Mouse (Mus musculus) hindbrain, embryonic 13.5 days (tissue): ENCODE measurements around the gene Oscp1. TPM values are rescaled to one million over a fixed set of nuclear protein-coding genes. Genes with fewer than 3 reads are reported as not detected.

Experiments
- ATAC-seq: fragments of 200-750 bp; cut with Nextera tagmentation; 2 replicates; pipeline ENCODE4 v1.8.0; 2017; ENCODE audit warnings: moderate TSS enrichment; ENCODE audit not compliant: low FRiP score
- H3K27ac ChIP-seq: fragments of 300-500 bp; sonication (generic); 2 replicates; pipeline ENCODE4 v1.5.1; 2015; ENCODE audit warnings: inconsistent platforms, mild to moderate bottlenecking, moderate library complexity
- H3K27me3 ChIP-seq: fragments of 300-500 bp; sonication (generic); 2 replicates; pipeline ENCODE4 v1.6.1; 2015; ENCODE audit warnings: mild to moderate bottlenecking, inconsistent platforms
- H3K36me3 ChIP-seq: fragments of 300-500 bp; sonication (generic); 2 replicates; pipeline ENCODE4 v1.6.1; 2015; ENCODE audit warnings: mild to moderate bottlenecking, inconsistent platforms
- H3K4me1 ChIP-seq: fragments of 300-500 bp; sonication (generic); replicated peaks from 2 replicates; pipeline ENCODE4 v1.6.1; 2015; ENCODE audit warnings: inconsistent platforms
- H3K4me2 ChIP-seq: fragments of 300-500 bp; sonication (generic); 2 replicates; pipeline ENCODE4 v1.6.1; 2015; ENCODE audit warnings: inconsistent platforms, mild to moderate bottlenecking, moderate library complexity
- H3K4me3 ChIP-seq: fragments of 300-500 bp; sonication (generic); 2 replicates; pipeline ENCODE4 v1.5.1; 2015; ENCODE audit warnings: mild to moderate bottlenecking, inconsistent platforms
- H3K9ac ChIP-seq: fragments of 300-500 bp; sonication (generic); 2 replicates; pipeline ENCODE4 v1.6.1; 2015; ENCODE audit warnings: mild to moderate bottlenecking, inconsistent platforms
- H3K9me3 ChIP-seq: fragments of 300-500 bp; sonication (generic); 2 replicates; pipeline ENCODE4 v1.6.1; 2016; ENCODE audit warnings: inconsistent platforms
- WGBS: fragments of 180-500 bp; shearing (Covaris S2); methylation state at CpG from one replicate; pipeline ENCODE4 v1.1.7; 2015; 5-methylcytosine and 5-hydroxymethylcytosine counted together
- polyA plus RNA-seq: library from polyadenylated mRNA; unstranded; fragments of >200 nt; fragmentation: Nextera tagmentation; extraction: Ambion mirVana; gene quantifications from 2 replicates; pipeline ENCODE4 v1.2.1, GENCODE M21; 2015

Gene Oscp1
- polyA plus RNA-seq, 1 experiment from 2014 or later, result 33.1 TPM

DNA sequence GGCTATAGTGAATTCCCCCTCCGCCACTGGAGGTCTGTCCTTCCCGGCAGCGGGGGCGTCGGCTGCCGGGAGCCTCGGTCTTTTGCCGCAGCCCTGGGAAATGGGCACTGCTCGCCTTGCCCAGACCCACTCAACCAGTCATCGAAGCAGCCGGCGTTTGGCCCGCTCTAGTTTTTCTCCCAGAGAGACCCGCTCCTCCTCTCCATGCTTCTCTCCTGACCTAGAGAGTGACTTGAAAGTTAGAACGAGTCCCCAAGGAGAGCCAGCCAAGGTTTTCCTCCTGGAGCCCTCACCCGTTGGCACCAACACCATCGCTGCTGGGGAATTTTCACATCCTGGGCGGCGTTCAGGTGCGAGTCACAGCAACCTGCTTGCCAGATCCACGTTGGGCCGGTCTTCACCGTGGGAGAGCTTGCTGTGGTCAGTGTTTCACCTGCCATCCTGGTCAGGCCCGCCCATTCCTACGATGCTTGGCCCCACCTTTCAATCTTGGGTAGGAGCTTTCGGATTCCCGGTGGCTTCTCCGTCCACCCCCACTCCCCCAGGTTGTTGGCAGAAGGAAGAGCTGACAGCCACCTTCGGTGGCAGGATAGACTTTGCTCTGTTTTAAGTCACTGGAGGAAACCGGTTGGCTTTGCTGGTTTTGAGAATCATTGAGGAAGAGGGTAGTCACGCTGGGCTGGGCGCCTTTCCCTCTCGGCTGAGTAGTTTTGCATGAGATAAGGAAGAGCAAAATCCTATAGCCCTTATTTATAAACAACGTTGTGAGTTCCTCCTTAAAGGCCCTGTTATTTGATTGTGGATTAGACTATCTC lies 46.1 kb downstream of the Oscp1 start:
- ATAC-seq, result peak; percentile 38
- no peaks in the 10 kb centered on the region for H3K9me3 ChIP-seq
- WGBS, result 2% methylated on average over 34 of the region's 34 CpGs
- H3K27ac ChIP-seq, result peak overlapping the region; percentile 80; the same call in 1 of the 2 replicates
- peaks cover 73% of the 10 kb centered on the region for H3K4me1 ChIP-seq
- H3K36me3 ChIP-seq, result no peaks in the 10 kb centered on the region
- peak overlapping the region; percentile 92 for H3K4me3 ChIP-seq
- H3K4me2 ChIP-seq, result peak overlapping the region; percentile 99
- H3K27me3 ChIP-seq, result no peaks in the 10 kb centered on the region
- H3K9ac ChIP-seq, result peak overlapping the region; percentile 95

DNA sequence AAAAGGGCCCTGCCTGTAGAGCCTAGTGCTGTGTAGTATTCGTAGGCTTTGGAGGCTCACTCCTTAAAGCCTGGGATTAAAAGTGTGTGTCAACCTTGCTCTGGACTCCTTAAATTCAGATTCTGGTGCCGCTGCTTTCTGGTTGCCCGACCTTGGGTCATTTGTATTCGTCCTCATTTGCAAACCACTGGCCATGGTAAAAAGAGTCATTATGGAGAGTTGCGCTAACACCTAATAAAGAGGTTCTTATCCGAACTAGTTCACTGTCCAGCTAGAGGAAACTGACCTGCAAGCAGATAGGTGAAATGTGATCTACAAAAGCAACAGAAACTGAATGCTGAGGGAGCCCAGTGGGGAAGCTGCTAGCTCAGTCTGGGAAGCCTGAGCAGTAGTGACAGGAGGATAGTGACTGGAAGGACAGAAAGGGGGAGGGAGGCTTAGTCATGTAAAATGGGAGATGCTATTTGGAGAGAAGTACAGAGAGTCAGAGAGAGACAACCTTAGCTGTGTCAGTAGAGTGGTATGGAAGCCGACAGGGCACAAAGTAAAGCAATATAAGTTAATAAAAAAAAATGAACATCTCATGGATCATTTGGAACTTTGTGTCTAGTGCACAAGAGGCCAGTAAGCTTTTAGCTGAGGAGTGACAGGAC lies 46.9 kb downstream of the Oscp1 start:
- peaks cover 79% of the 10 kb centered on the region for H3K4me1 ChIP-seq

DNA sequence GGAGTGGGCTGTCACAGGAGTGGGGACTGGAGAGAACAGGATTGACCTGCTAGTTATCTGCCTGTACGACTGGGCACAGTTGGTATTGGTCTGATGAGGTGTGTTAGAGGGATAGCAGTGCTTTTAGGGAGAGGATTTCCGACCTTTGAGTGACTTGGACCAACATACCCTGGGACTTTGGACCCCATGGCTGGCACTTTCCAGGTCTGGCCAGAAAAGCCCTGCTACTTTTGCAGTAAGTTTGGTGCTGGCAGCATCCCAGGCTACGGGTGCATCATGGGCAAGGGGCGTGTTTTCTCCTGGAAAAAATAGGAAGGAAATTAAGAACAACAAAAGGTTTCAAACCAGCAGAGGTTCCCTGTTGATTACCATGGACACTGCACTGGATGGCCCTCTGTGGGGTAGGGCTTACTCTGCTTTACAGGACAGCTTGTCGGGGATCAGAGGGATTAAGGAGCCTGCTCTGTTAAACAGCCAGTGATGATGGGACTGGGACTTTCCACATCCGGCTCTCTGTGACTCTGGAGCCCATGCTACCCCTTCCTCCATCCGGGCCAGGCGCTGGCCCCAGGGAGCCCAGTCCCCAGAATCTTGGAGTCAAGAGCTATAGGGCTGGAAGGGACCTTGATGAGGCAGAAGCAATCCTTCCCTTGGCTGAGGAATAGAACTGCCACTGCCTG lies 49.8 kb downstream of the Oscp1 start:
- 0 out of 2 replicates have a peak overlapping the region, but pooled peaks have one; percentile 30 for H3K27ac ChIP-seq
- WGBS, result 56% methylated on average over 8 of the region's 8 CpGs
- H3K4me3 ChIP-seq, result no peak overlapping the region
- no peak overlapping the region for H3K4me2 ChIP-seq
- ATAC-seq, result no peak
- peaks cover 79% of the 10 kb centered on the region for H3K4me1 ChIP-seq
- H3K27me3 ChIP-seq, result no peaks in the 10 kb centered on the region
- H3K9me3 ChIP-seq, result no peaks in the 10 kb centered on the region
- H3K36me3 ChIP-seq, result no peaks in the 10 kb centered on the region
- peak overlapping the region; percentile 43; the same call in 1 of the 2 replicates for H3K9ac ChIP-seq

More for the DNA sequence above, 46.9 kb downstream of the Oscp1 start:
- H3K9ac ChIP-seq, result peak overlapping the region; percentile 95
- H3K27me3 ChIP-seq, result no peaks in the 10 kb centered on the region
- H3K27ac ChIP-seq, result no peak overlapping the region
- H3K36me3 ChIP-seq, result no peaks in the 10 kb centered on the region
- H3K4me2 ChIP-seq, result peak overlapping the region; percentile 99
- H3K4me3 ChIP-seq, result peak overlapping the region; percentile 92
- WGBS, result 47% methylated on average over 7 of the region's 7 CpGs
- H3K9me3 ChIP-seq, result no peaks in the 10 kb centered on the region
- ATAC-seq, result no peak

DNA sequence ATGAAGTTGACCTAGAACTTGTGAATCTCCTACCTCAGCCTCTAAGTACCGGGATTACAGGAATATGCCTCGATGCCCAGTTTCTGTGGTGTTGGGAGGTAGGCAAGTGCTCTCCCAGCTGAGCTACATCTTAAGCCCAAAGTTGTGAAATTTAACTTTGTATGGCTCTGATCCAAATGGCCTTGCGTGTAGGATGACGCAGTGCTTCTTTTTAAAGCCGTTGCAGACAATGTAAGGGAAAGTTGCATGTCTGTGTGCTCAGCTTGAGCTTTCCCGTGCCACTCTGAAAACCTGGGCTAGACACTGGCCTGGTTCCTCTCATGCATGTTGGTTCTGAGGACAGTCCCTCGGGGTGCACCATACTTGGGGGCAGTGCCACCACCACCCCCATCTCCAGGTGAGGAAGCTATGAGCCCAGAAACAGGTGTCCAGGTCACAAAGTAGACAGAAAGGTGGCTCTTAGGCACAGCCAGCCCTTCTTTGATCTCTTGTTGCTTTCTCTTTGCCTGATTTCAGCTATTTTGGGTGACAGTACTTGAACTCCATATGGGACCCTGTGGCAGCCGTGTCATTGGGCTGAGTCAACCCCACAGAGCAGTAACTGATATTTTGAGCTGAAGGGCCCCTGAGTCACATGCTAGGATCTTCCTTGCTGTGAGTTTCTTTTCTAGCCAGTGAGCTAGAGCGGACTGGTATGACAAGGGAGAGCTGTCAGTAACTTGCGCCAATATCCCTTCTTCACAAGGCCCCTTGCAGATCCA lies 51.4 kb downstream of the Oscp1 start:
- no peaks in the 10 kb centered on the region for H3K36me3 ChIP-seq
- peaks cover 79% of the 10 kb centered on the region for H3K4me1 ChIP-seq
- peak overlapping the region; percentile 65 for H3K9ac ChIP-seq
- ATAC-seq, result no peak
- no peaks in the 10 kb centered on the region for H3K9me3 ChIP-seq
- peak overlapping the region; percentile 37; the same call in 1 of the 2 replicates for H3K4me2 ChIP-seq
- no peak overlapping the region for H3K4me3 ChIP-seq
- no peaks in the 10 kb centered on the region for H3K27me3 ChIP-seq
- H3K27ac ChIP-seq, result peak overlapping the region; percentile 85
- WGBS, result 76% methylated on average over 10 of the region's 10 CpGs

DNA sequence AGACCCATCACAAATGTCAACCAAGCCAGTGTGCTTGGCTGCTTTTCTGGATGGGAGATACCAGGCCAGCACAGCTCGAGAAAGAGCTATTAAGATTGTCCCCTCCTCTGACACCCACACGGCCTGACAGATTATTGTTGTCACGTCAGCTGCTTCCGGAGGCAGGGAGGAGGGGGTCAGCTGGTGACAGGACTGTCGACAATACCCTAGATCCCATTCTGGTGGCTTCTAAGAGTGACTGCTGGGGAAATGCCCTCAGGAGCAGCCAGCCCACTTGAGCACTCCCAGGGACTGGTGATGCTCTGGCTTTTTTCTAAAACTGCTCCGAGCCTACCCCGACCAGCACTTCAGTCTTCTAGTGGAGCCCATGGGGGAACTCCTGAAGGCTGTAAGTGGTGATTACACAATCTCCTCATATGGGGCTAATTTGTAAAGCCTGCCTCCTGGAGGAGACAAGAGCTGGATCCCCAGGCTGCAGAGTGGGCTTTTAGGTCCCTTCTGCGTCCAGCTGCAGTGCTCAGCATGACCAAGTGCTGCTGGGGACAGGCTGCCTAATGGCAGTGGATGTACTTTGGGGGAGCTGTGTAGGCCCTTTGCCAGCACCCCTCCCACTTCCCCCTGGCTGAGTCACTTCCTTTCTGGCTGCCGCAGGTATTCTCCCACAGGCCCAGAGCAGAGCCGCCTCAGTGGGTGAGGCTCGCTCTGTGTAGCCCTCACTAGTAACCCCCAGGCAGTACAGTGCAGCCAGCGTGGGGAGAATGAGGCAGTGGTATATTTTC lies 52.2 kb downstream of the Oscp1 start:
- whole genome bisulfite sequencing, result 5% methylated on average over 12 of the region's 12 CpGs
- no peak overlapping the region for H3K4me3 ChIP-seq
- no peaks in the 10 kb centered on the region for H3K27me3 ChIP-seq
- H3K36me3 ChIP-seq, result no peaks in the 10 kb centered on the region
- H3K27ac ChIP-seq, result peak overlapping the region; percentile 85
- peaks cover 75% of the 10 kb centered on the region for H3K4me1 ChIP-seq
- peak overlapping the region; percentile 65 for H3K9ac ChIP-seq
- H3K9me3 ChIP-seq, result no peaks in the 10 kb centered on the region
- ATAC-seq, result peak; percentile 57
- peak overlapping the region; percentile 37 for H3K4me2 ChIP-seq

DNA sequence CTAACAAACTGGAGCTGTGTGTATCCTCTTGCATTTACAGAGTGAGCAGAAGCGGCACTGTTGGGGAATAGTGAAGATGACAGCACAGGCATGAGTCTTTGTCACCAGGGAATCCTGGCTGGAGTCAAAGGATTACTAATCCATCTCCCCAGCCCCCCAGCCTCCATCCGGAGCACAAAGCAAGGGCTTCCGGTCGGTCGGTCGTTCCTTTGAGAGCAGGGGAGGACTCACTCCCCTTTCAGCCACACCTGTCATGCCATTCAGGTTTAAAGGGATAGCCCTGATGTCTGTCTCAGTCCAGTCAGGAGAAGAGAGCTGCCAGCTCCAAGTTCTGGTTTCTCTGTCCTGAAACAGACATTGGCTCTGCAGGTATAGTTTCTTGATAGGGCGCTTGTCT lies 52.8 kb downstream of the Oscp1 start:
- H3K27ac ChIP-seq, result peak overlapping the region; percentile 85
- H3K4me3 ChIP-seq, result no peak overlapping the region
- WGBS, result 20% methylated on average over 7 of the region's 7 CpGs
- peak overlapping the region; percentile 65 for H3K9ac ChIP-seq
- peaks cover 75% of the 10 kb centered on the region for H3K4me1 ChIP-seq
- no peaks in the 10 kb centered on the region for H3K9me3 ChIP-seq
- H3K36me3 ChIP-seq, result no peaks in the 10 kb centered on the region
- ATAC-seq, result no peak
- no peaks in the 10 kb centered on the region for H3K27me3 ChIP-seq
- peak overlapping the region; percentile 37 for H3K4me2 ChIP-seq

DNA sequence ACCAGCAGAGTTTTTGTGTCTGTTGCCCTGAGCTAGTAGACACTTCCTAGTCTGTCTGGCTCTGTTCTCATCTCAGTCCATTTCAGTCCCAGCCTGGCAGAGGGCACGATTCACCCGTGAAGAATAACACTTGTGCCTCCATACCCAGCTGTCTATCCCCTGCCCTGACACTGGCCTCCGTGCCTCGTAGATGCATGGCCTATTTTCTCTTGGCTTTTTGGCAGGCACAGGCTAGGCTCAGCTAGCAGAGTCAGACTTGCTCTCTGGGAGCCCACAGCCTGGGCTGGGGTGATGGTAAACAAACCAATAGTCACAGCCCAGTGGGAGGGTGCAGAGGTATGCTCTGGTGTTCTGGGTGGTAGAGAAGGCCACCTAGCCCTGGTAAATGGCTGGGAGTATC lies 54.9 kb downstream of the Oscp1 start:
- H3K9me3 ChIP-seq, result no peaks in the 10 kb centered on the region
- H3K9ac ChIP-seq, result 0 out of 2 replicates have a peak overlapping the region, but pooled peaks have one; percentile 19
- H3K4me2 ChIP-seq, result no peak overlapping the region
- 80% methylated on average over 4 of the region's 4 CpGs for WGBS
- H3K36me3 ChIP-seq, result peaks cover 5% of the 10 kb centered on the region; the same call in 1 of the 2 replicates
- no peak overlapping the region for H3K27ac ChIP-seq
- no peak for ATAC-seq
- no peak overlapping the region for H3K4me3 ChIP-seq
- peaks cover 64% of the 10 kb centered on the region for H3K4me1 ChIP-seq
- no peaks in the 10 kb centered on the region for H3K27me3 ChIP-seq

DNA sequence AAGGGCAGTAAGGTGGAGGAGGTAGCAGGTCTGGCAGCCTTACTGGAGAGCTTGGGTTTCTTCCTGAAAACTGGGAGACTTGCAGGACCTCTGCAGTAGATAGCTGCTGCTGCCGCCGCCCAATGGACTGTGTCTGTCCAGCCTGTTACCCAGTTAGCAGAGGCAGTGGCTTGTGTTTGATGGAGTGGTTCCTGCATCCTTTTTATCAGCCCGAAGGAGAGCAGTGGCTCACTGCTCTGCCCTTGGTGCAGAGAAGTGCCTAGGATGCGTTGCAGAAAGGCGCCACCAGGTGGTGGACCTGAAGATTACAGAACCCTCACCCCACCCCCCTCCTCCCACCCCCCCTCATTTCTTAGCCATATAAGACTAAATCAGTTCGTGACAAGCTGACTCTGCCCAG lies 55.6 kb downstream of the Oscp1 start:
- Histone ChIP-seq H3K27ac (no peak overlapping the region), H3K27me3 (no peaks in the 10 kb centered on the region), H3K36me3 (peaks cover 9% of the 10 kb centered on the region; the same call in 1 of the 2 replicates), H3K4me2 (no peak overlapping the region), H3K4me3 (no peak overlapping the region), H3K9ac (no peak overlapping the region), H3K9me3 (no peaks in the 10 kb centered on the region), H3K4me1 (peaks cover 64% of the 10 kb centered on the region)
- no peak for ATAC-seq
- 22% methylated on average over 6 of the region's 6 CpGs for WGBS

DNA sequence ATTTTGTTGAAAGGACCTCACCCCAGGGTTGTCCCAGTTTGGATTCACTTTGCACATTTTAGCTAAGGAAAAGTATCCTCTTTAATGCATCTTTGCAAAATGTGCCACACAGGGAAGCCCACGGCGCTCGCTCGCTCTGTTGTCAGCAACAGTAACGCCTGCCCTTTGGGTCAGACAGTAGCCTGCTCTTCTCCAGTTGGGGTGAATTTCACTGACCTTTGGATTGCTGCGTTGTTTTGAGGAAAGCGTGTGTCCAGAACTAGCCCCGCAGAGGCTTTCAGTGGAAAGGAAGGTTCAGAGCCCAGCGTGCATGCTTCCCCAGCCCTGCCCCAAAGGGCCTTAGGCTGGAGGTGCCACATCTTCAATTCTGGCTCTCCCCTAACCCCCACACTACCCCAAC lies 57.0 kb downstream of the Oscp1 start:
- Histone ChIP-seq H3K9ac (no peak overlapping the region), H3K4me1 (peaks cover 51% of the 10 kb centered on the region), H3K27ac (no peak overlapping the region), H3K4me2 (no peak overlapping the region), H3K27me3 (no peaks in the 10 kb centered on the region), H3K4me3 (no peak overlapping the region), H3K9me3 (no peaks in the 10 kb centered on the region), H3K36me3 (peaks cover 11% of the 10 kb centered on the region; the same call in 1 of the 2 replicates)
- ATAC-seq, result no peak
- 87% methylated on average over 9 of the region's 9 CpGs for WGBS

DNA sequence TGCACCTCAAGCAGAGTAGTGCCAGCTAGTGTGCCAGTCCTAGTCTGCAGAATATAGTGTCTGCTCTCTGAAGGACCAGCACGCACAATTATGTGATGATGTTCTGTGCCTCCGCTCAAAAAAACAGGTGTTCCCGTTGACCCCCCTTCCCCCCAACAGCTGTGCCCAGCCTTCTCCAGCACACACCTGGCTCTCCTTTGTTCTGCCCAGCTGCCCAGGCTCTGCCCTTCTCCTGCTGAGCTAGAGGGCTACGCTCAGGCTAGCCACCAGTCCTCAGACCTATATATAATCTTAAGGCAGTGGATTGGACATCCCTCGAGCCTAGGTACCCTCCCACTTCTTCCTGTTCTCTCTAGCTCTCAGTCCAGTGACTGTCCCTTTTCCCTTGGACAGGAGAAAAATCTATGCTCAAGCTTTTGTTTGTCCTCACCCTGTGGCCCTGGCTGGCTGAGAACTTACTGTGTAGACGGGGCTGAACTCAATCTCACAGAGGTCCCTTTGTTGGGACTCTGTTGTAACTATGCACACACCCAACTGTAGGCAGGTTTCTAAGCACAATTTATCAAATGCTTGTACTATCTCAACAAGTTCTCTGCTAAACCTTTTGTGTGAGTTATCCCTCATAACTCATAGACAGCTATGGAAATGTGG lies 57.6 kb downstream of the Oscp1 start:
- Histone ChIP-seq H3K27me3 (no peaks in the 10 kb centered on the region), H3K9me3 (peaks cover 2% of the 10 kb centered on the region; the same call in 1 of the 2 replicates), H3K9ac (no peak overlapping the region), H3K4me2 (no peak overlapping the region), H3K4me1 (peaks cover 46% of the 10 kb centered on the region), H3K27ac (no peak overlapping the region), H3K4me3 (no peak overlapping the region), H3K36me3 (peaks cover 14% of the 10 kb centered on the region)
- no peak for ATAC-seq
- 74% methylated on average over 6 of the region's 6 CpGs for WGBS

DNA sequence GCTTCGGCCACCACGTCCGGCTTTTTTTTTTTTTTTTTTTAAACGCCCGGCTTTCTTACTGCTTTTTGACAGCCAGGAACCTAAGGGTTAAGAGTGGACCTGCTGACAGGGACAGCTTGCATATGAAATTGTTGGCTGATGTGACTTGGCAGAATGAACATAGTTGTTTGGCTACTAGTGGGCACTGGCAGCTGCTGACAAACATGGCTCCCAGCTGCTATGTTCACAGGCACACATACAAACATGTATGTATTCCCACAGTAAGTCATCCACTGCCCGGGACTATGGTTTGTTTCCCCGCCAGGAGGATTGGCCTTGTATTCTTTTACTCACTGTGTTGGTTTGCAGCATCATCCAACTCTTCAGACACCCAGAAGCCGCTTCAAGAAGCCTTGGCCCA lies 58.8 kb downstream of the Oscp1 start:
- Histone ChIP-seq H3K9me3 (peaks cover 8% of the 10 kb centered on the region; the same call in 1 of the 2 replicates), H3K4me1 (peaks cover 39% of the 10 kb centered on the region), H3K27me3 (no peaks in the 10 kb centered on the region), H3K4me3 (no peak overlapping the region), H3K36me3 (peaks cover 24% of the 10 kb centered on the region), H3K9ac (no peak overlapping the region), H3K27ac (no peak overlapping the region), H3K4me2 (no peak overlapping the region)
- 89% methylated on average over 8 of the region's 8 CpGs for WGBS
- no peak for ATAC-seq
